Mouse (Mus musculus) forebrain, embryonic 11.5 days (tissue): Measurements from ENCODE around the gene Pds5a. TPM values are rescaled to one million over a fixed set of nuclear protein-coding genes. Genes with fewer than 3 reads are reported as not detected.
"Not testable (repeated sequence)": the region's sequence is repeated elsewhere in the genome, so short reads cannot be mapped to it uniquely, and the experiment has no call there.

Experiments
- ATAC-seq: fragments of 200-750 bp; cut with Nextera tagmentation; replicated peaks from 2 replicates; pipeline ENCODE4 v1.8.0; 2017; ENCODE audit warnings: moderate TSS enrichment; ENCODE audit not compliant: low FRiP score
- DNase-seq: peaks from one replicate; pipeline ENCODE4 v3.0.0-alpha.2; 2017; ENCODE audit warnings: low spot score
- H3K27ac ChIP-seq: fragments of 300-500 bp; sonication (generic); 2 replicates; pipeline ENCODE4 v1.5.1; 2014; ENCODE audit warnings: low read depth, low read length
- H3K27me3 ChIP-seq: fragments of 300-500 bp; sonication (generic); 2 replicates; pipeline ENCODE4 v1.6.1; 2014; ENCODE audit warnings: mild to moderate bottlenecking, low read length, mixed read lengths; ENCODE audit not compliant: control insufficient read depth, insufficient read depth
- H3K36me3 ChIP-seq: fragments of 300-500 bp; sonication (generic); 2 replicates; pipeline ENCODE4 v1.6.1; 2014; ENCODE audit warnings: mild to moderate bottlenecking, low read length, moderate library complexity, mixed read lengths; ENCODE audit not compliant: control insufficient read depth, insufficient read depth
- H3K4me1 ChIP-seq: fragments of 300-500 bp; sonication (generic); replicated peaks from 2 replicates; pipeline ENCODE4 v1.6.1; 2014; ENCODE audit warnings: low read length, mixed read lengths; ENCODE audit not compliant: control insufficient read depth, insufficient read depth
- H3K4me2 ChIP-seq: fragments of 300-500 bp; sonication (generic); 2 replicates; pipeline ENCODE4 v1.6.1; 2014; ENCODE audit warnings: low read depth, mild to moderate bottlenecking, low read length, moderate library complexity, mixed read lengths; ENCODE audit not compliant: severe bottlenecking
- H3K4me3 ChIP-seq: fragments of 300-500 bp; sonication (generic); 2 replicates; pipeline ENCODE4 v1.5.1; 2014; ENCODE audit warnings: low read depth, low read length
- H3K9ac ChIP-seq: fragments of 300-500 bp; sonication (generic); 2 replicates; pipeline ENCODE4 v1.6.1; 2014; ENCODE audit warnings: low read length
- H3K9me3 ChIP-seq: fragments of 300-500 bp; sonication (generic); 2 replicates; pipeline ENCODE4 v1.6.1; 2016; ENCODE audit warnings: low read length, mixed read lengths; ENCODE audit not compliant: control insufficient read depth
- WGBS: fragments of 180-500 bp; shearing (Covaris S2); extraction: QIAGEN DNeasy Blood & Tissue Kit; methylation state at CpG from one replicate; pipeline ENCODE4 v1.1.7; 2014; 5-methylcytosine and 5-hydroxymethylcytosine counted together
- polyA plus RNA-seq: library from polyadenylated mRNA; unstranded; fragments of >200 nt; fragmentation: Nextera tagmentation; extraction: Ambion mirVana; gene quantifications from 2 replicates; pipeline ENCODE4 v1.2.1, GENCODE M21; 2014

Pds5a gene
- polyA plus RNA-seq, result 133 and 153 TPM in 2 replicates

GRCm38 (mm10) chr5:65697836-65698758 is at the start of gene Pds5a:
Pds5a (minus strand) TSS chr5:65698273.
- Histone ChIP-seq H3K36me3 (no peaks in the 10 kb centered on the region; the same call in 1 of the 2 replicates), H3K4me1 (0 out of 2 replicates have a peak, but pooled peaks cover 8% of the 10 kb centered on the region), H3K4me2 (peak within 1 kb of the TSS; percentile 77), H3K9me3 (no peaks in the 10 kb centered on the region), H3K27me3 (no peaks in the 10 kb centered on the region), H3K4me3 (peak within 1 kb of the TSS; percentile 99), H3K27ac (peak within 1 kb of the TSS; percentile 94), H3K9ac (peak within 1 kb of the TSS; percentile 99)
- DNase-seq (peak; percentile 94), ATAC-seq (peak; percentile 91)
- 1% methylated on average over 75 of the region's 140 CpGs for WGBS

GRCm38 (mm10) chr5:65746908-65747307 is 48.8 kb upstream of the Pds5a start:
- H3K4me1 ChIP-seq, result no peaks in the 10 kb centered on the region
- H3K4me3 ChIP-seq, result no peak overlapping the region
- no peaks in the 10 kb centered on the region for H3K36me3 ChIP-seq
- DNase-seq, result no peak
- H3K4me2 ChIP-seq, result no peak overlapping the region
- ATAC-seq, result no peak
- H3K9ac ChIP-seq, result no peak overlapping the region
- H3K9me3 ChIP-seq, result no peaks in the 10 kb centered on the region
- H3K27me3 ChIP-seq, result no peaks in the 10 kb centered on the region
- H3K27ac ChIP-seq, result no peak overlapping the region
- 88% methylated on average over 5 of the region's 5 CpGs for WGBS

DNA sequence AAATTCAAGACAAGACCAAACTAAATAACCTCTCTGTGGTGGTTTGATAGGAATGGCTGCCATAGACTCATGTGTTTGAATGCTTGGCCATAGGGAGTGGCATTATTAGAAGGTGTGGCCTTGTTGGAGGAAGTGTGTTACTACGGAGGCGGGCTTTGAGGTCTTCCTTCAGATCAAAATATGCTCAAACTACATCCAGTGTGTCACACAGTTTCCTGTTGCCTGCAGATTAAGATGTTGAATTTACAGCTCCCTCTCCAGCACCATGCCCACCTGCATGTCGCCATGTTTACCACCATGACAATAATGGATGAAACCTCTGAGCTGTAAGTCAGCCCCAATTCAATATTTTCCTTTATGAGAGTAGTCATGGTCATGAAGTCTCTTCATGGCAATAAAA is 41.3 kb upstream of the Pds5a start:
- Histone ChIP-seq H3K4me2 (no peak overlapping the region), H3K4me3 (no peak overlapping the region), H3K9me3 (no peaks in the 10 kb centered on the region), H3K9ac (no peak overlapping the region), H3K36me3 (no peaks in the 10 kb centered on the region), H3K27me3 (no peaks in the 10 kb centered on the region), H3K27ac (no peak overlapping the region), H3K4me1 (no peaks in the 10 kb centered on the region)
- 95% methylated on average over 3 of the region's 3 CpGs for WGBS
- DNase-seq (no peak), ATAC-seq (no peak)

DNA sequence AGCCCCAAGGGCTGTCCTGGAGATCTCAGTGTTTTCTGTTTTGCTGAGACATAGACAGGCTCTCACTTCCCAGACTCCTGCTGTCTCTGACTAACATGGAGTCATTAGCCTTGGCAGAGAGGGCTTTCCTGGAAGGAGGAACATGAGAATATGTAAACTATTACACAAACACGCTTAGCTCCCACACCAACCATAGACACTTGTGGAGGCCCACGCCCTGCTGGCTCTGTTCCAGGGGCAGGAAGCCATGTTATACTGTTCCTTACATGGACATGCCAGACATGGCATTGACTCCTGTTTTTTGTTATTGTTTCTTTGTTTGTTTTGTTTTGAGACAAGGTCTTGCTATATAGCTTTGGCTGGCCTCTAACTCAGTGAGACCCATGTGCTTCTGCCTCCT is 37.5 kb upstream of the Pds5a start:
- 86% methylated on average over 2 of the region's 2 CpGs for WGBS
- Histone ChIP-seq H3K4me1 (no peaks in the 10 kb centered on the region), H3K9ac (no peak overlapping the region), H3K36me3 (no peaks in the 10 kb centered on the region), H3K9me3 (no peaks in the 10 kb centered on the region), H3K4me2 (no peak overlapping the region), H3K27me3 (no peaks in the 10 kb centered on the region), H3K27ac (no peak overlapping the region), H3K4me3 (no peak overlapping the region)
- no peak for ATAC-seq
- DNase-seq, result no peak

GRCm38 (mm10) chr5:65731173-65732007 is 33.3 kb upstream of the Pds5a start:
- no peaks in the 10 kb centered on the region for H3K9me3 ChIP-seq
- ATAC-seq (no peak), DNase-seq (peak; percentile 55)
- H3K27me3 ChIP-seq, result no peaks in the 10 kb centered on the region
- no peak overlapping the region for H3K9ac ChIP-seq
- no peak overlapping the region for H3K27ac ChIP-seq
- H3K36me3 ChIP-seq, result no peaks in the 10 kb centered on the region
- no peaks in the 10 kb centered on the region for H3K4me1 ChIP-seq
- H3K4me3 ChIP-seq, result no peak overlapping the region
- H3K4me2 ChIP-seq, result no peak overlapping the region
- 47% methylated on average over 9 of the region's 9 CpGs for WGBS

DNA sequence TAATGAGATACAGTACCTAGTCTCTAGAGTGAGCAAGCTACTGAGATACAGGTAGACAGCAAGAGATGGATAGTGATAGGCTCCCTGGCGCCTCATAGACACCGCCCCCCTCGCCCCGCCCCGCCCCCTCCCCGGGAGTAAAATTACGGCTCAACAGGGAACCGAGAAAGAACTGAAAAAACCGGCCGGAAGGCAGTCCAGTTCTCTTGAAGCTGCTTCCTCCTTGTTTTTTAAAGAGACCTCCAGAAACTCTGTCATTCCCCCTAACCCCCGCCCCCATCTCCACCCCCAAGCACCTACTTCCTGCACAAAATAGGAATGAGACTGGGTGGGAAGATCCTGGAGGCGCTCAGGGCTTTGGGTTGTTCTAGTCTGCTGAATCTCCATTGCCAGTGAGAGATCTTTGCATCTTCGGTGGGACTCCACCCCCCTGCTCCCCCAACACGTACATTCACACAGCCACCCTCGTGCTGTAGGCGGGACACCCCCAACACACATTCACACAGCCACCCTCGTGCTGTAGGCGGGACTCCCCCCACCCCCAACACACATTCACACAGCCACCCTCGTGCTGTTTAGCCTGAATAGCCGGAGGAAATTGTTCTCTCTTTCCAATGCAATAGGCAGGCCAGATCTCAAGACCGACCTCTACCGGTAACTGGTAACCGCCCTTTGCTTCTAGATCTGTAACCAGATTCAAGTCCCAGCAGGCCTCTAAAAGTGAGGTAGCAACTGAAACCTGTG is 26.4 kb upstream of the Pds5a start:
- Histone ChIP-seq H3K9ac (peak overlapping the region; percentile 44), H3K36me3 (no peaks in the 10 kb centered on the region), H3K9me3 (no peaks in the 10 kb centered on the region), H3K4me2 (peak overlapping the region; percentile 53), H3K4me3 (peak overlapping the region; percentile 31), H3K27ac (peak overlapping the region; percentile 55), H3K4me1 (no peaks in the 10 kb centered on the region; the same call in 1 of the 2 replicates), H3K27me3 (no peaks in the 10 kb centered on the region)
- WGBS, result 1% methylated on average over 23 of the region's 23 CpGs
- ATAC-seq, result peak; percentile 67
- DNase-seq, result peak; percentile 74

GRCm38 (mm10) chr5:65718368-65718767 is 20.3 kb upstream of the Pds5a start:
- no peaks in the 10 kb centered on the region for H3K9me3 ChIP-seq
- no peak overlapping the region for H3K4me3 ChIP-seq
- no peak overlapping the region for H3K4me2 ChIP-seq
- no peak overlapping the region for H3K9ac ChIP-seq
- WGBS, result 50% methylated on average over 3 of the region's 3 CpGs
- H3K27me3 ChIP-seq, result no peaks in the 10 kb centered on the region
- DNase-seq, result no peak
- ATAC-seq, result no peak
- H3K27ac ChIP-seq, result no peak overlapping the region
- H3K4me1 ChIP-seq, result no peaks in the 10 kb centered on the region
- H3K36me3 ChIP-seq, result no peaks in the 10 kb centered on the region

DNA sequence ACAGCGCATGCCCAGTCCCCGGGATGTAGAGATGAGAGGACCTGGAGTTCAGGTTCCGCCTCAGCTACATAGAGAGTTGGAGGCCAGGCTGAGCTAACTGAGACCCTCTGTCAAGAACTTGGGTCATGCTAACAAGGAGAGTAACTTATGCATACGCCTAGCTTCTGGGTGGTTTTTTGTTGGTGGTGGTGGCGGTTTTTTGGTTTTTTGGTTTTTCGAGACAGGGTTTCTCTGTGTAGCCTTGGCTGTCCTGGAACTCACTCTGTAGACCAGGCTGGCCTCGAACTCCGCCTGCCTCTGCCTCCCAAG is 19.8 kb upstream of the Pds5a start:
- 93% methylated on average over 8 of the region's 8 CpGs for WGBS
- not testable (repeated sequence) for H3K4me1 ChIP-seq, H3K4me3 ChIP-seq, H3K36me3 ChIP-seq, H3K4me2 ChIP-seq, H3K9me3 ChIP-seq, ATAC-seq, H3K27me3 ChIP-seq, H3K9ac ChIP-seq, DNase-seq, H3K27ac ChIP-seq
